Mouse (Mus musculus) lung, embryonic 15.5 days (tissue): ENCODE data around the gene Surf1. TPM values are rescaled to one million over a fixed set of nuclear protein-coding genes. Genes with fewer than 3 reads are reported as not detected.

ENCODE experiments used
- ATAC-seq: fragments of 200-750 bp; cut with Nextera tagmentation; 2 replicates; pipeline ENCODE4 v1.8.0; 2017; ENCODE audit warnings: moderate number of reproducible peaks, borderline replicate concordance; ENCODE audit not compliant: low FRiP score, low TSS enrichment; ENCODE audit errors: extremely low read depth
- H3K27ac ChIP-seq: fragments of 300-500 bp; sonication (generic); 2 replicates; pipeline ENCODE4 v1.5.1; 2015; ENCODE audit warnings: moderate library complexity, mild to moderate bottlenecking, inconsistent platforms
- H3K27me3 ChIP-seq: fragments of 300-500 bp; sonication (generic); 2 replicates; pipeline ENCODE4 v1.6.1; 2015; ENCODE audit warnings: inconsistent platforms
- H3K36me3 ChIP-seq: fragments of 300-500 bp; sonication (generic); 2 replicates; pipeline ENCODE4 v1.6.1; 2015; ENCODE audit warnings: inconsistent platforms
- H3K4me1 ChIP-seq: fragments of 300-500 bp; sonication (generic); 2 replicates; pipeline ENCODE4 v1.6.1; 2015; ENCODE audit warnings: inconsistent platforms
- H3K4me2 ChIP-seq: fragments of 300-500 bp; sonication (generic); 2 replicates; pipeline ENCODE4 v1.6.1; 2015; ENCODE audit warnings: inconsistent platforms, mild to moderate bottlenecking, moderate library complexity
- H3K4me3 ChIP-seq: fragments of 300-500 bp; sonication (generic); 2 replicates; pipeline ENCODE4 v1.5.1; 2015; ENCODE audit warnings: mild to moderate bottlenecking, inconsistent platforms
- H3K9ac ChIP-seq: fragments of 300-500 bp; sonication (generic); 2 replicates; pipeline ENCODE4 v1.6.1; 2015; ENCODE audit warnings: inconsistent platforms
- H3K9me3 ChIP-seq: fragments of 300-500 bp; sonication (generic); 2 replicates; pipeline ENCODE4 v1.6.1; 2016; ENCODE audit warnings: inconsistent platforms
- WGBS: fragments of 180-500 bp; shearing (Covaris S2); methylation state at CpG from one replicate; pipeline ENCODE4 v1.1.7; 2015; 5-methylcytosine and 5-hydroxymethylcytosine counted together
- polyA plus RNA-seq: library from polyadenylated mRNA; unstranded; fragments of >200 nt; fragmentation: Nextera tagmentation; extraction: Ambion mirVana; gene quantifications from 2 replicates; pipeline ENCODE4 v1.2.1, GENCODE M21; 2015

The Surf1 gene
- polyA plus RNA-seq, 1 experiment from 2014 or later: 56.8 TPM

DNA sequence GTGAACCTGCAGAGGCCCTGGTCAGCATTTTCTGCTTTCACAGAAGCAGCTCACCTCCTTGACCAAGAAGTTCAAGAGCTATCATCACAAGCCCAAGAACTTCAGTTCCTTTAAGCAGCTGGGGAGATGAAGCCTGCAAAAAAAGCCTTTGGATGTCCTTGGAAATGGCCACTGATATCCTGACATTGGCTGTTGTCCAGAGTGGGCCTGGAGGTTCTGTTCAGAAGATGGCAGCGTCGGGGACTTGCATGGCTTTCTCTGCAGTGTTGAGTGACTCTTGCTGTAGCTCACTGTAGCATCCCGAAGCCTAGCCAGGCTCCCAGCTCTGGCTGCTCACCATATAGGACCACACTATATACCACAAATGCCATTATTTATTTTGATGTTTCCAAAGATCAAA lies 3.4 kb upstream of the Surf1 start:
- H3K9me3 ChIP-seq: no peaks in the 10 kb centered on the region
- H3K27me3 ChIP-seq: no peaks in the 10 kb centered on the region
- H3K4me1 ChIP-seq: peaks cover 27% of the 10 kb centered on the region
- H3K27ac ChIP-seq: no peak overlapping the region
- H3K36me3 ChIP-seq: peaks cover 69% of the 10 kb centered on the region
- no peak for ATAC-seq
- no peak overlapping the region for H3K4me2 ChIP-seq
- no peak overlapping the region for H3K9ac ChIP-seq
- 84% methylated on average over 3 of the region's 3 CpGs for WGBS
- no peak overlapping the region for H3K4me3 ChIP-seq

DNA sequence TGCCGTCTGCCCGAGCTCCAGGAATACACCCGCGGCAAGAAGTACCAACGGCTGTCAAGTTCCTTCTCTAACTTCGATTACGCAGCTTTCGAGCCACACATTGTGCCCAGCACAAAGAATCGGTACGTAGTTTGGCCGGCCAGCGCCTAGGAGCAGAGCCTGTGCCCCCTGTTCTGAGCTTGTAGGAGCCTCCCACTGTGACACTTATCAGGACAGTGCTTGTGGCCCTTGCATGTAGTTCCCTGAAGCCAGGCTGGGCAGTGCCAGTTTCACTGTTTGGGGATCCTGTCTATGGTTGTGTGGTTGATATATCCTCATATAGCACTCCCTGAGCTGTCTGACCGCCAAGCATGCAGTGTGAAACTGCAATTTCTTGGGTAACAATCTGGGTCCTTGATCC lies 408 bp upstream of the Surf1 start:
- H3K4me1 ChIP-seq: peaks cover 41% of the 10 kb centered on the region
- WGBS: 2% methylated on average over 13 of the region's 13 CpGs

DNA sequence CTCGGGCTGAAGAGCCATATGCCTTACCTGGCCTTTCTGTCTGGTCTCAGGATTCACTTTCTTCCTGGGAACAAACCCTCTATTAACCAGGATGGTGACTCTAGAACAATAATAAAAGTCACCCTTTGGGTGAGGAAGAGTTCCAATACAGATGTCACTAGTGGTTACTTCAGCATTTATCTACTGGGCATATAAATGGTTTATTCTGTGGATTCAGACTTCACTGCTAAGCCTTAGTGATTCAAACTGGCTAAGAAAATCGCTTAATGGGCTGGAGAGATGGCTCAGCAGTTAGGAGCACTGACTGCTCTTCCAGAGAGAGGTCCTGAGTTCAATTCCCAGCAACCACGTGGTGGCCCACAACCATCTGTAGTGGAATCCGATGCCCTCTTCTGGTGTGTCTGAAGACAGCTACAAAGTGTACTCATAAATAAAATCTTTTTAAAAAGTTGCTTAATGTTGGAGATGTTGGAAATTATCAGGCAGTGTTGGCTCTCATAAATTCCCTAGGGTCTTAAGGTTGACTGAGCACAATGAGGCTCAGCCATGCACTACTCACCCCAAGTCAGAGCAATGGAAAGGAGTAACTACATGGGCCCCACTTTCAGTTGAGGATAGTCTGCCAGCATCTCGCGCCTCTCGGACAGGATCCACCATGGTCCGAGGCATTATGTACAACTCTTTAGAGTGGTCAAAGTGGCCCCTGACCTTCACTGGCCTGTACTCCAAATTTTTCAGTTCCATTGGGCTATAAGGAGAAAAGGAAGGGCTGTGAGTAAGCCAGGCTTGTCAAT lies 2.0 kb downstream of the Surf1 start:
- H3K4me3 ChIP-seq: no peak overlapping the region; the same call in 1 of the 2 replicates
- peaks cover 47% of the 10 kb centered on the region for H3K36me3 ChIP-seq
- no peaks in the 10 kb centered on the region for H3K27me3 ChIP-seq
- H3K4me2 ChIP-seq: peak overlapping the region; percentile 96; the same call in 1 of the 2 replicates
- H3K27ac ChIP-seq: 0 out of 2 replicates have a peak overlapping the region, but pooled peaks have one; percentile 18
- H3K9me3 ChIP-seq: no peaks in the 10 kb centered on the region
- no peak for ATAC-seq
- peaks cover 46% of the 10 kb centered on the region for H3K4me1 ChIP-seq
- H3K9ac ChIP-seq: no peak overlapping the region
- 56% methylated on average over 8 of the region's 8 CpGs for WGBS

More for the DNA sequence above, 408 bp upstream of the Surf1 start:
- peak overlapping the region; percentile 72 for H3K9ac ChIP-seq
- no peaks in the 10 kb centered on the region for H3K27me3 ChIP-seq
- ATAC-seq: no peak
- no peaks in the 10 kb centered on the region for H3K9me3 ChIP-seq
- peak overlapping the region; percentile 96 for H3K4me2 ChIP-seq
- H3K36me3 ChIP-seq: peaks cover 69% of the 10 kb centered on the region
- H3K4me3 ChIP-seq: peak overlapping the region; percentile 80
- peak overlapping the region; percentile 69 for H3K27ac ChIP-seq

DNA sequence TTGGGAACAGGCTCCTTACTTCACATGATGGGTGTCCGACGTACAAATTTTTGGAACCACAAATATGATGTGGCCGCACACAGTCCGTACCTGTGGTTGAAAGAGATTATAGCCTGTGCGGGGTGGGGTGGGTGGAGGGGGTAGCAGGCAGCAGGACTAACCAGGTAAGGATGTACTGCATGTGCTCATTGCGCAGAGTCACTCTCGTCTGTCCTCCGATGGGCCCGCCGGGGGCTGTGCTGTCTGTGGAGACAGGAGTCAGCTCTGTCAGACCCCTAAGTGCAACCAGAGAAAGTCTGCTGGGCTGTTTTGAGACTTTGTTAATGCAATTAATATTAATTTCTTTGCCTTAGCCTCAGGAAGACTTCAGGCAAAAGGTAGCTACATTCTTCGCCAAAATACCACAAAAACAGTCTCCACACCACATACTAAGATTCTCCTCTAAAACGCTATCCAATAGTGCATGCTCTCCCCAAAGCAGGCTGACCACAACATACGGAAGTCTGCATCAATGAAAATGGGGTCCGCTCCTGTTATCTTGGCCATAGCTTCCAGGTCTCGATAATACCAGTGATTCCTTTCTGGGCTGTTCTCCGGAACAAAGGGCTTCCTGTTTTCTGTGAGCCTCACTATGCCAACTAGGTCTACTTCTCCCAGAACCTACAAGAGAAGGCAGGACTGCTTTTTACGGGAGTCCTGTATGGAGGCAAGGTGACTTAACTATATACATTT lies 2.7 kb downstream of the Surf1 start:
- peak overlapping the region; percentile 18; the same call in 1 of the 2 replicates for H3K27ac ChIP-seq
- no peak overlapping the region for H3K4me2 ChIP-seq
- H3K27me3 ChIP-seq: no peaks in the 10 kb centered on the region
- no peak for ATAC-seq
- H3K9ac ChIP-seq: no peak overlapping the region
- H3K4me1 ChIP-seq: peaks cover 54% of the 10 kb centered on the region
- 76% methylated on average over 17 of the region's 17 CpGs for WGBS
- H3K4me3 ChIP-seq: no peak overlapping the region
- H3K9me3 ChIP-seq: no peaks in the 10 kb centered on the region
- H3K36me3 ChIP-seq: peaks cover 39% of the 10 kb centered on the region

DNA sequence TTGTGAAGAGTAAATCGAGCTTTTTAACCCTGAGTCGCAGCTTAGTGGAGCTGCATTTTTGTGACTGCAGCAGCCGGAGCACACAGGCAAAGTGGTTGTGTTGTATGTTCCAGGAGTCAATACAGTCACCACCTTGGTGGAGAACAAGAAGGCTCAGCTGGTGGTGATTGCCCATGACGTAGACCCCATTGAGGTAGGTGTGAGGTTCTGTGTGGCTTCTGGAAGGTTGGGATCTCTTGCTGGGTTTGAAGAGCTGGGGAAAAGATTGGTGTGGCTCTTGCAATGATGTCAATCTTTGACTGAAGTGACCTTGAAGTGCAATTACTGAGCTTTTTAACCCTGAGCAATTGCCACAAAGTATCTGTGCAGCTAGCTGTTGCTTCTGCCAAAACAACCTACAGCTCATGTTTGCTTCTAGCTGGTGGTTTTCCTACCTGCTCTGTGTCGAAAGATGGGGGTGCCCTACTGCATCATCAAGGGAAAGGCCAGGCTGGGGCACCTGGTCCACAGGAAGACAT lies 4.0 kb downstream of the Surf1 start:
- WGBS: 63% methylated on average over 5 of the region's 5 CpGs
- Histone ChIP-seq H3K27ac (no peak overlapping the region), H3K27me3 (no peaks in the 10 kb centered on the region), H3K9ac (peak overlapping the region; percentile 97), H3K9me3 (no peaks in the 10 kb centered on the region), H3K4me2 (peak overlapping the region; percentile 80), H3K4me3 (peak overlapping the region; percentile 69), H3K4me1 (peaks cover 55% of the 10 kb centered on the region), H3K36me3 (peaks cover 45% of the 10 kb centered on the region)
- no peak for ATAC-seq

DNA sequence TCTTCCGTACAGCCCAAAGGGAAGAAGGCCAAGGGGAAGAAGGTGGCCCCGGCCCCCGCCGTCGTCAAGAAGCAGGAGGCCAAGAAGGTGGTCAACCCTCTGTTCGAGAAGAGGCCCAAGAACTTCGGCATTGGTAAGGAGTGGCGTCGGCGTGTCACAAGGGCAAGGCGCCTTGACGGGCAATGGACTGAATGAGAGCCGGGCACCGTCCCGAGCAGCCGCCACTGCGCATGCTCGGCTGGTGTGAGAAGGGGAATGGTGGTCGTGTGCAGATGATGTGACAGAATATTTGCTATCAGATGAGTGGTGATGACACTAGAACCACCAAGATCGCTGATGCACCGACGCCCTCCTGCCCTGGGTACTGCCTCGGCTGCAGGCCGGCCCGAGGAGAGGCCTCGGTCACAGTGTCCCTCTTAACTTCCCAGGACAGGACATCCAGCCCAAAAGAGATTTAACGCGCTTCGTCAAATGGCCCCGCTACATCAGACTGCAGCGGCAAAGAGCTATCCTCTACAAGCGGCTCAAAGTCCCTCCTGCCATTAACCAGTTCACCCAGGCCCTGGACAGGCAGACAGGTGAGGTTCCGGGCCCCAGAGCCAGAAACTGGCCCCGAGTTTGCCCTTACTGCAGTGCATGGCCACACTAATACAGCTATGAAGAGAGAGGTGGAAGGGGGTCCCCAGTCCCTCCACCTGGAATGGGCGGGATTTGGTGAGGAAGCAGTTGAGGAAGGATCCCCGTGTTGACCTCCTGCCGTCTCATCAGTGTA lies 5.2 kb downstream of the Surf1 start:
- no peaks in the 10 kb centered on the region for H3K27me3 ChIP-seq
- peak overlapping the region; percentile 97 for H3K9ac ChIP-seq
- H3K9me3 ChIP-seq: no peaks in the 10 kb centered on the region
- peak overlapping the region; percentile 69 for H3K4me3 ChIP-seq
- peaks cover 56% of the 10 kb centered on the region for H3K36me3 ChIP-seq
- WGBS: under 1% methylated on average over 37 of the region's 37 CpGs
- H3K4me1 ChIP-seq: peaks cover 50% of the 10 kb centered on the region
- peak; percentile 15; the same call in 1 of the 2 replicates for ATAC-seq
- H3K27ac ChIP-seq: peak overlapping the region; percentile 90
- peak overlapping the region; percentile 80 for H3K4me2 ChIP-seq

DNA sequence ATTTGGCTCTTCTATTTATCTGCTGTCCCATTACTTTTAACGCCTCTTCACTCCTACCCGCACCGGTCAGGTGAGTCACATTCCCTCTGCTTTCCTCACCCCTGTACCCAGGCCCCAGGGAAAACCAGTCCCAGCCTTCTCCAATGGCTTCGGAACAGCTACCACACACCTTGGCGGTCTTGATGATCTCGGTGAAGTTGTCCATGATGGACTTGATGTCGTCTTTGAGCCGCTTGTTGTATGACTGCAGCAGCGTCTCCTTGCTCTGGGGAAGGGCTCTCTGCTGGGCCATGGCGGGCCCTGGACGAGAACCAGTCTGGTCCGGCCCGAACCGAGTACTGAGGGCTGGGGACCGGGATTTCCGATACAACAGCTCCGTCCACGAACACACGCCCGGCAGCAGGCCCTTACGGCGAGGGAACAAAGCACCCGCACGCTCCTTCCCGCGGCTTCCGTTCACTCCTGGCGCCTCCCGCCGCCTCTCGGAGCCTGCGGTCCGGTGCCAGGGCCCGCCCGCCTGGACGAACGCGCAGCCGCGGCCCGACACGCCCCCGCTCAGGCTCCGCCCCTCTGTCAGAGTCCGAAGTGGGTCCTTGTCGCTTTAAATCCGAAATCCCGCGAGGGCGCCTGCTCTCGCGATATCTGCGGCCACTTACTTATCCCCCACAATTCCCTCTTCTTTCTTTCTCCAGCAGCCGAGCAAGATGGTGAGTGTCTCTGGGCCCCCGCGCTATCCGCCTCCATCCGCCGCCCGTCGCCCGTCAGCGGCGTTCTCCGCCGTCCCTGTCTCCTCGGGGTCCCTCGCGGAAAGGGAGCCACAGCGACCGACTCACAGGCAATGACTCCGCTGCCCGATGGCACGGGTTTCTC lies 6.0 kb downstream of the Surf1 start, which contains the start of the genes Med22 and Rpl7a:
Gene Med22, minus strand, starts transcription at position 554 of the 870 bp plus-strand sequence.
Gene Rpl7a, plus strand, starts transcription at position 641 of the 870 bp plus-strand sequence.
- peaks cover 64% of the 10 kb centered on the region for H3K36me3 ChIP-seq
- peak within 1 kb of the TSS; percentile 69 for H3K4me3 ChIP-seq

DNA sequence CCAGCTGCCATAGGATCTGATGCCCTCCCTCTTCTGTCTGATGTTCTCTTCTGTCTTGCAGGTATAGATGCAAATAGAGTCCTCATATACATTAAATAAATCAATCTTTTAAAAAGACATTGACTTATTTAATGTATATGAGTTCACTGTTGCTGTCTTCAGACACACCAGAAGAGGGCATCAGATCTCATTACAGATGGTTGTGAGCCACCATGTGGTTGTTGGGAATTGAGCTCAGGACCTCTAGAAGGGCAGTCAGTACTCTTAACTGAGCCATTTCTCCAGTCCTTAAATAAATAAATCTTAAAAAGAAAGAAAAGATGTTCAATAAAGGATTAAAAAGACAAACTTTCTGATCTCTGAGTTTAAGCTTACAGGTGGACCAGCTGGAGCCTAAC lies 6.9 kb downstream of the Surf1 start:
- H3K27me3 ChIP-seq: no peaks in the 10 kb centered on the region
- peaks cover 36% of the 10 kb centered on the region for H3K4me1 ChIP-seq
- H3K9me3 ChIP-seq: no peaks in the 10 kb centered on the region
- ATAC-seq: no peak
- H3K27ac ChIP-seq: peak overlapping the region; percentile 83
- peak overlapping the region; percentile 78 for H3K9ac ChIP-seq
- peak overlapping the region; percentile 80 for H3K4me2 ChIP-seq
- peaks cover 62% of the 10 kb centered on the region for H3K36me3 ChIP-seq
- H3K4me3 ChIP-seq: peak overlapping the region; percentile 69

More for the DNA sequence above, 6.0 kb downstream of the Surf1 start, which contains the start of the genes Med22 and Rpl7a:
- ATAC-seq: peak; percentile 93
- peak within 1 kb of the TSS; percentile 90 for H3K27ac ChIP-seq
- WGBS: under 1% methylated on average over 72 of the region's 74 CpGs
- H3K4me2 ChIP-seq: peak within 1 kb of the TSS; percentile 80
- no peaks in the 10 kb centered on the region for H3K27me3 ChIP-seq
- no peaks in the 10 kb centered on the region for H3K9me3 ChIP-seq
- peaks cover 45% of the 10 kb centered on the region for H3K4me1 ChIP-seq
- H3K9ac ChIP-seq: peak within 1 kb of the TSS; percentile 97

DNA sequence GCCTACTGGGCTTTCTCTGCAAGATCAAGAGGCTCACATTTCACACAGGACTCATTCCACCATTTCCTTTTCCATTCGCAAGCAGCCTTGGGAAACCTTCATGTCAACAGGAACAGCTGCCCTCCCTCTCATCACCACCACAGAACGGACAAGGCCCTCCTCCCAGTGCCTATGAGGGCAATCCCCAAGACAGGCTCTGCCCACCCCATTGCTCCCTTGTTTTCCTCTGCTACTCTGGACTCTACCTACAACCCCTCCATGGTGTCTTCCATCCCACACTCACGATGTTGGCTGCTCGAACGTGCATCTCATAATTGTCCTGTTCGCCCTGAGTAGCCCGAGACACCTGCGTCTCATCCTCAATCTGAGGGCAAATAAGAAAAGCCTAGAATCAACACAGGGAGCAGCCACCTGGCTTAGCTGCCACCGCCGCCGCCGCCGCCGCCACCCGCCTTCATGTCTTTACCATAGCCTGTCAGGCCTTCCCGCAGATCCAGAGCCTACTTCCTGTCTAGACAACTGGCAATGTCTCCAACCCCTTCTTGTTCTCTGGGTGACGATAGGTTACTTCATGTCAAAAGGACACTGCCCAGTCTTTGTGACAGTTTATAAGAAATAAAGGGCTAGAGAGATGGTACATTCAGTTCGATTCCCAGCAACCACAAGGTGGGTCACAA lies 7.5 kb downstream of the Surf1 start:
- ATAC-seq: no peak
- peaks cover 57% of the 10 kb centered on the region for H3K36me3 ChIP-seq
- no peaks in the 10 kb centered on the region for H3K9me3 ChIP-seq
- peaks cover 39% of the 10 kb centered on the region for H3K4me1 ChIP-seq
- peak overlapping the region; percentile 80 for H3K4me2 ChIP-seq
- H3K4me3 ChIP-seq: peak overlapping the region; percentile 69
- H3K27ac ChIP-seq: no peak overlapping the region; the same call in 1 of the 2 replicates
- H3K9ac ChIP-seq: peak overlapping the region; percentile 78
- WGBS: 75% methylated on average over 18 of the region's 18 CpGs
- no peaks in the 10 kb centered on the region for H3K27me3 ChIP-seq

DNA sequence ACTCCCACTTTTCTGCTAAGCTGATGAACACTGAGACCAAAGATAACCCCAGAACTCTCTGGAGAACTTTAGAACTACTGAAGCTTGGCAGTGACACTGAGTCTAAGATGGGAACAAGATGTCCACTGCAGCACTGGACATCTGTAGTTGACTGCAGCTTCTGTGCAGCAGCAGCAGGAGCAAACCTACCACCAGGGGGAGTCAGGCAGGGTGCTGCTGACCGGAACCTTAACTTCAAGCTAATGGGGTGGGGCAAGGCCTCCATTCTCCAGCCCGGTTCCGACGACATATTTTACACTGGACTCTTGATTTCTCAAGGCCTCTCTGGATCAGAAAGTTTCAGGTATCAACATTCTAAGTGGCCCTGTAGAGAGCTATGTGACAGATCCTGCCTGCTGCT lies 9.2 kb downstream of the Surf1 start:
- H3K27me3 ChIP-seq: no peaks in the 10 kb centered on the region
- peaks cover 39% of the 10 kb centered on the region for H3K36me3 ChIP-seq
- no peak overlapping the region for H3K27ac ChIP-seq
- H3K4me3 ChIP-seq: no peak overlapping the region
- no peak for ATAC-seq
- H3K9me3 ChIP-seq: no peaks in the 10 kb centered on the region
- H3K4me1 ChIP-seq: peaks cover 35% of the 10 kb centered on the region
- H3K9ac ChIP-seq: no peak overlapping the region
- WGBS: 48% methylated on average over 4 of the region's 4 CpGs
- no peak overlapping the region for H3K4me2 ChIP-seq
